27 mouse cellular contexts compared by ENCODE assay signal in genomic region chrX:20692616-20693015, GRCm38 (mm10).
"Had no signal": no experiment of that assay in that cellular context is flagged by ENCODE, and none has a peak within 500 bp of the region (broad histone marks: within the 10 kb centered on the region; RNA-seq: fewer than 3 reads in every experiment).

No protein-coding gene starts in this region.

- H3K4me2 ChIP-seq: heart, embryonic 11.5 days; heart, embryonic 13.5 days; heart, embryonic 15.5 days; hindbrain, embryonic 12.5 days; hindbrain, embryonic 14.5 days; intestine, embryonic 15.5 days; limb, embryonic 12.5 days; liver, embryonic 11.5 days had no signal

- H3K4me3 ChIP-seq: gastrocnemius, adult 2 months; heart, adult 2 months; heart, embryonic 13.5 days; heart, embryonic 15.5 days; hindbrain, embryonic 10.5 days; hindbrain, embryonic 12.5 days; intestine, embryonic 15.5 days; layer of hippocampus, adult 2 months; left cerebral cortex, adult 2 months; limb, embryonic 10.5 days; limb, embryonic 12.5 days had no signal

- H3K27me3 ChIP-seq: heart, embryonic 13.5 days; heart, embryonic 15.5 days; hindbrain, embryonic 12.5 days; intestine, embryonic 15.5 days; limb, embryonic 12.5 days had no signal

- ATAC-seq: hindbrain, embryonic 16.5 days; inflammation-experienced regulatory T-cells, adult 6 months; intestine, embryonic 15.5 days; intestine, postnatal 0 days had no signal

- H3K4me1 ChIP-seq: intestine, embryonic 15.5 days had no signal

- DNase-seq: gastrocnemius, adult 2 months; gastrocnemius, postnatal 10 days; gastrocnemius, postnatal 25 days; heart, adult 2 months; heart, postnatal 14 days; heart, postnatal 36 days; kidney, adult 18-20 months; kidney, adult 8-10 months; kidney, postnatal 10 days; kidney, postnatal 25 days; kidney, postnatal 4 days; liver had no signal

- H3K9ac ChIP-seq: heart, embryonic 13.5 days; heart, embryonic 15.5 days; hindbrain, embryonic 12.5 days; hindbrain, embryonic 14.5 days; intestine, embryonic 15.5 days; limb, embryonic 12.5 days had no signal

- H3K9me3 ChIP-seq: heart, embryonic 13.5 days; heart, embryonic 15.5 days; hindbrain, embryonic 12.5 days; intestine, embryonic 15.5 days; limb, embryonic 10.5 days; limb, embryonic 12.5 days had no signal

- H3K27ac ChIP-seq: gastrocnemius, adult 2 months; heart, adult 2 months; heart, embryonic 13.5 days; heart, embryonic 15.5 days; hindbrain, embryonic 10.5 days; hindbrain, embryonic 12.5 days; hindbrain, embryonic 14.5 days; intestine, embryonic 15.5 days; layer of hippocampus, adult 2 months; left cerebral cortex, adult 2 months; limb, embryonic 10.5 days; limb, embryonic 12.5 days had no signal
